Mouse (Mus musculus) frontal cortex, postnatal 10 days (tissue): ENCODE measurements around the gene Pipox.

Experiments
- DNase-seq, 2 experiments: peaks; one replicate each; pipeline ENCODE4 v3.0.0; 2022; ENCODE audit warnings: low spot score in 2 of 2, mixed read lengths in 1 of 2

The Pipox gene

DNA sequence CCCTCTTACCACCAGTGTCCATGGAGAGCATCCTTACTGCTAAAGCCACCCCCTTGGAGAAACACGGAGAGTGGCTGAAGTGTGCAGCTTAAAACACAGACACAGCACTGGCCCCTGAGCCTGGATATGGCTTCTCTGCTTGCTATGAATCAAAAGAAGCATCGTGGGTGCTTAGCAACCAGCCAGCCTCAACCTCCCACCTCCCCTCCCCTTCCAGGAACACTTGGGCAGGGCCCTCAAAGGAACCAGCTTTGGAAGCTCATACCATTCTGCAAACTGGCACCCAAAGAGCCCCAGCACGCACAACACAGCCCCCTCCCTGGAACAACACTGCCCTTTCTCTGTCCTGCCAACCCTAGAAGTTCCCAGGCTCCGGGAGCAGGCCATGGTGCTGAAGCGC lies 15.5 kb upstream of the Pipox start:
- peak in 1 of 2 experiments; percentile 31 for DNase-seq

GRCm38 (mm10) chr11:77908468-77908867 lies 14.6 kb upstream of the Pipox start:
- DNase-seq, result no peak

DNA sequence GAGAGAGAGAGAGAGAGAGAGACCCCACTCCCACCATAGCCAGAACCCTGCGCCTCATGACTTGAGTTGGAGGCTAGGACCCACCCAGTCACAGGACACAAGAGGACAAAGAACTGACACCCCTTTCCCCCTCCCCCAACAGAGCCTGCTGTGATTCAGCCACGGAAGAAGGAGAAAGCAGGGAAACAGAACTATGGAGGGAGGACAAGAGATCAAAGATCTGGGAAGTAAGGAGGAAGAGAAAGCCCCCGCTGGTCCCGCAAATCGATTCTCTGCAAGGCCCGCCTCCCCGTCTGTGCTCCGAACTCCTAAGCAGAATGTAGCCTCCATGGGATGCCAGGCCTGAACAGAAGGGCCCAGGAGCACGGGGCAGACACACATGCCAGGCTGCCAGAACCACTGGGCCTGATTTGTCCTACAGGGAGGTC lies 12.9 kb upstream of the Pipox start:
- no peak for DNase-seq

DNA sequence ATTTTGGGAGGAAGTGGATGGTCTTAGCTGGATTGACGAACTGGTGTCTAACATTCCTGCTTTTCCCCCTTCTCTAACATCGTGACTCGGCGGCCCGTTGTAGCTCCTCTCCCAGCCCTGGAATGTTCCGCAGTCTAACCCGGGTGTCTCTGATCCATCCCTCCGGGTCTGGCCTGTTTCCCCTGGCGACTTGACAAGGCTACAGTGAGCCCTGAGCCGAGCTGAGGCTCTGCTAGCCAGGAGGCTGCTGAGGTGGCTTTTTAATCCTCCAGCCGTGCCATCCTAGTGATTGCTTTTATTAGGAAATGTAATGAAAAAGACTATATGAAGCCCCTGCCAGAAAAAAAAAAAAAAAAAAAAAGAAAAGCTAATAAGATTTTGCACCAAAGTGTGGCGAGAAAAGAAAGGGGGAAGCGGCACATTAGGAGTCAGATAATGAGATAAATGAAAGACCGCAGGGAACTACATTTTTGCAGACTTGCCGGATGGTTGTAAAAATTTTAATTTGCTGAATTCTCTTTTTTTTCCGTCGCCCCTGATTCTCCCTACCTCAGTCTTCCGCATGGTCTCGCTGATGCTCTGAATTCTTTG lies 12.3 kb upstream of the Pipox start:
- DNase-seq, result no peak

DNA sequence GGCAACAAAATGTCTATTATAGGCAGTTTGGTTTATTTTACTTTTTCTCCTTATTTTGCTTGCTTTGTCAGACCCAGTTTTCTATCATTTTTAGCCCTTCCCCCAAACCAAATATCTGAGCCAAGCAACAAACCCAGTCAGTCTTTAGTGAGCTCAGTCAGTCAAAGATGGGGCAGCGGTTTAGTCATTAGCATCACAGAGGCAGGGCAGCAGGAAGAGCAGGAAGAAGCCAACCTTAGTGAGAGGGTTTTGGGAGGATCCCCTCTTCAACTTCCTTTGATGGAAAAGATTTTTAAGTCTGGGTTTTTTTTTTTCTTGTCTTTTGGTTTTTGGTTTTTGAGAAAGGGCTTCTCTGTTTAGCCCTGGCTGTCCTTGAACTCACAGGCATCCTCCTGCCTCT lies 10.8 kb upstream of the Pipox start:
- DNase-seq, result no peak

- DNase-seq, result no peak
Measured at GRCm38 (mm10) chr11:77903761-77904160, 9.9 kb upstream of the Pipox start.

DNA sequence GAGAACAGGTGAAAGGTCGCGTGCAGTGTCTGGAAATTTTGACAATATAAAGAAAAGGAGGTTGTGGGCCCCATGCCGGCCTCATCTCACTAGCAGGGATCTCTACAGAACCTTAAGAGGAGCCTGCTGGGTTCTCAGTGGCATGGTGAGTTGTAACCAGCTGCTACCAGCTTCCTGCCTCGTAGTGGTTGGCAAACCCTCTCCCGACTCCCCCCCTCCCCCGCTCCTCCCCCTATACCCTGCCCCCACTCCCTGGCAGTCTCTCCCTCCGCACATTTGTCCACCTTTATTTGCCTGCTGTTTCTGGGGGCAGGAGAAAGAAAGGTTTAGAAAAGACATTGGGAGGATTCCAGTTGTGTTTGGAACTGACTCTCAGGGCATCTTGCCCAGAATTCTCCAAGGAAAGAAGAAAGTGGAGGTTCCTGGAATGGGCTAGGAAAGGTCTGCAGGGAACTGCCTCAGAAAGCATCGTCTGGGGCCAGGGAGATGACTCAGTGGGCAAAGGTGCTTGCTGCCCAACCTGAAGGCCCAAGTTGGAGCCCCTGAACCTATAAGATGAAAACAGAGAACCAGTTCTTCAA lies 8.0 kb upstream of the Pipox start:
- DNase-seq, result no peak

- no peak for DNase-seq
Measured at GRCm38 (mm10) chr11:77901366-77901765, 7.5 kb upstream of the Pipox start.

GRCm38 (mm10) chr11:77900696-77901095 lies 6.8 kb upstream of the Pipox start:
- no peak for DNase-seq

DNA sequence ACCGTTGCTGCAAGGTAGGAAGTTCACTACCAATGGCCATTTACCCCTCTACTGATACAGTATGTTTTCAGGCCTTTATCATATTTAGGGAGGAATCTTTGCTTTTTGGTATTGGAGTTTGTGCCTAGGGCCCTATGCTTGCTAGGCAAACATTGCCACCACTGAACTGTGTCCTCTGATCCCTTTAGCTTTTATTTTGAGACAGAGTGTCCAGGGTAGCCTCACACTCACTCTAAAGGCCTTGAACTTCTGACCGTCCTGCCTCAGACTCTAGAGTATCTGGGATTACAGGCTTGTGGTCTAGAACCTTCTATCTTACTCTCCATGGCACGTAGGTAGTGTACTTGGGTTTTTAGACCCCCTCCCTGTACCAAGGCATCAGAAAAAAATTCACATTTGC lies 6.3 kb upstream of the Pipox start:
- no peak for DNase-seq

GRCm38 (mm10) chr11:77896820-77897805 lies 3.2 kb upstream of the Pipox start:
- DNase-seq, result no peak

GRCm38 (mm10) chr11:77896480-77896819 lies 2.6 kb upstream of the Pipox start:
- DNase-seq, result no peak

GRCm38 (mm10) chr11:77896011-77896410 lies 2.1 kb upstream of the Pipox start:
- no peak for DNase-seq

DNA sequence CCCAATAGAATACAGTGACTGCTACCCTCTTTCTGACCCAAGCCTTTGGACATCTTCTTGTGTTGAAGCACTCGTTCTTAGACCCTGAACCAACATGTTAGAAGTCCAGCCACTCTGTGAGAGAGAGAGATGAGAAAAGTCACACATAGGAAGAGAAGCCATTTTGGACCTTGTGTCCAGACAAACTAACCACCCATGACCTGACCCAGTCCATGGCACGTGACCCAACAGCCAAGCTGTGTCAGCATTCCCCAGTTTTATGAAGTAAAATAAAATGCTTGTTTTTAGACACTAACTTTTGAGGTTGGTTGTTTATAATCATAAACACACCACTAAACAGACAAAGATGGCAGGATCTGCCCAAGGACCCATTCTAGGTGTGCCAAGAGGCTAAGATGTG lies 1.1 kb upstream of the Pipox start:
- DNase-seq, result no peak

DNA sequence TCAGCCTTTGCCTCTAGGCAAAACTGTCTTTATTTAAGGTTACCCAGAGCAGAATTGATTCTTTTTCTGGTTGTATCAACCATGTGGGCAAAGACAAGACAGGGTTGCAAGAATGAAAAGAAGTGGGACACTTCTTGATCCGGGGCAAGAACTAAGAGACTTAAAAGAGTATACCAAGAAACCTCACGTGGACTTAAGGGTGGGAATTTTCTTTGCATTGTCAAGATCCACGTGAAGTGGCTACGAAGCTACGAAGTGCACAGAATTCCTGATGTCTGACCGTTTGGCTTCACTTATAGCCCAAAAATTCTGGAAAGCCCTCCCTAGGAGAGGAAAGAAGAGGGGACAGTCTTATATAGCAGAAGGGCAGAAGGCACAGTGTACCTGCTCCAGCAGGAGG lies 613 bp downstream of the Pipox start:
- DNase-seq, result no peak

GRCm38 (mm10) chr11:77892883-77893282 lies 1.0 kb downstream of the Pipox start:
- no peak for DNase-seq

DNA sequence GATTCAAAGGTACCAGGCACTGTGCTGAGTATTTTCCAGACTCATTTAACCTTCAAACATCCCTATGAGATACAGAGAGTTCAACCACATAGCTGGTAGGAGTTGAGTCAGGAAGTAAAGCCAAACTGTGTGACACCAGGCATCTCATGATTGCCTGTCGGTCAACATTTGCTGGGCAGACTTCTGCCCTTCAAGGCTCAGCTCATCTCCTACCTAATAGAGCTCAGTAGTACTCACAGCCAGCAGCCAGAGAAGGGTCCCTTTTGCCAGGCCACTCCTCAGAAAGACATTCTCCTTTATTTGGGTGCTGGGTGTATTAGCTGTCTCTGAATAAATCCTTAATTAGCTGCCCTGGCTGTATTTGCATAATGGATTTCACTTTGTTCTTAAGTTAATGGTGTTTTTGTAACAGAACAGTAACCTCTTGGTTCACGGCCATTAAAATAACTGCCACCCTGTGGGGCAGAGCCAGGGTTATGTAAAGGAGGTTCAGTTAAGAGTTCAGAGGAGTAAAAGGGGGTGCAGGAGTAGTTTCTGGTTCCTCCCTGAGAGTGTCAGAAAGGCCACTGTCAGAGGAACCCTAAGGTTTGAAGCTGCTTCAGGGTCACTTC lies 3.1 kb downstream of the Pipox start:
- no peak for DNase-seq

- DNase-seq, result no peak
Measured at GRCm38 (mm10) chr11:77889484-77889883, 4.4 kb downstream of the Pipox start.

GRCm38 (mm10) chr11:77888846-77889245 lies 5.0 kb downstream of the Pipox start:
- no peak for DNase-seq

DNA sequence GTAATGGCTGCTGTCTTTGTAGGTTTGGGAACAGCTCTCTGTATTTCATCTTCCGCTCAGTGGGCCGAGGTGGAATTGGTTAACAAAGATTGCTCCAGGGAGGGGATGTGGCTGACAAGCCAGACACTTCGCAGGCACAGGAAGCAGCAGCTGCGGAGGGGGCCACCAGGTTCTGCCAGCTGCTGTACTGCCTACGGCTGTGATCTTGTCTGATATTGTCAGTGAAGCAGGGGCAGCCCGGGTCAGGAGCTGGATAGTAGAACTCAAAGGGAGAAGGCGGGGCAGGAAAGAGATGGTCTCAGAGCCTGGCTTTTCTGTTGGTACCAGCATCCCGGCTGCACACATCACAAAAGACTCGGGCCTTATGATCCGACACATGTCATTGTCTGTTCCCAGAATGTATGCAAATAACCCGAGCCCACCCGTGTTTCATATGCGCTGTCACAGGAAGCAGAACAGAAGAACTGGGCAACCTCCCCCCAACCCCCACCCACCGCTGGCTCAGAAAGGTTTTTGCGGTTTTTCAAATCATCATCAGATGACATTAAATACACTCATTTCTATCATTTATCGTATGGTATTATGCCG lies 6.4 kb downstream of the Pipox start:
- DNase-seq, result peak in 1 of 2 experiments; percentile 67

DNA sequence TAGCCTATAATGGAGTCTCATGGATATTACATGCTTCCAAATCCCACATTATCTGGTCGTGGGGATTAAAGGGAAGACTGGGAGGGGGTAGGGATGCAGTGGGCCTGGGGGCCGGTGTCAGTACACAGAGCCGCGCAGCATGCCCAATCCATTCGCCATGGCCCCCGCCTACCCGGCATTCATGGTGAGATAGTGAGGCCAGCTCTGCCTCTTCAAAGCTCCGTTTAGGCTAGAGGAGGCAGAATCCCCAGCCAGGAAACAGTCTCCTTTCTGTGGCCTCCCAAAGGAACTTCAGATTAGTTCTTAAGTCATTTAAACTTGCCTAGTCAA lies 8.7 kb downstream of the Pipox start:
- DNase-seq, result no peak
